Mouse (Mus musculus): ENCODE data around the gene Tmem184a. TPM values are rescaled to one million over a fixed set of nuclear protein-coding genes. Genes with fewer than 3 reads are reported as not detected.

Gene Tmem184a
- total RNA-seq (2021) = under 1 TPM; 0.16 to 0.17 TPM

DNA sequence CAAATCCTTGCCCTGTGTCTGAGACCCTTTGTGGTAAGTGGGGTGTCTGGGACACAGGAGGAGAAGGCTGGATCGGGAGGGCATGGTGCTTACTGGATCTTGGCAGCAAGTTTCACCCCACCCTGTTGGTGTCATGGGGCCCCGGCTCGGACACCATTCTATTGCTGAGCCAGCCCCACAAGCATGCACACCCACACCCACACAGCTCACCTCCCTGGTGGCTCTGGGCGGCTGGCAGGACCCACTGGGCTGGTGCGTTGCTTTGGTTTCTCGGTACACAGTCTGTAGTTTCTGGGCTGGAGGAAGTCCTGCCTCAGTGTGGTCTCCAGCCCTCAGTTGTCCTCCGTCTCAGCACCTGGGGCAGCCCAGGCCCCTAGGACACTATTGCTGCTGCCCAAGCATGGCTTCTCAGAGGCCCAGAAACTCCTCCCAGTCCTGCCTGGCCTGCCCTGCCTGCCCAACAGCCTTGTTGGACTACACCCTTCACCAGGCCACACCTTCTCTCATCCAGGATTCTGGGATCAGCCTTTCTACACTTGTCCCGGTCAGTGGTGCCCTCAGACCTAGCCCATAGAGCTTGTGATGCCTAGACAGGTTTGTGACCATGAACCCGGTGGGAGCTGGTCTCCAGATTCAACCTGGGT lies at the start of gene Tmem184a:
Tmem184a (minus strand) TSS at position 380 of the 644 bp plus-strand sequence.
- intact Hi-C loops (cut with DNase I) = no loop called here
- DNase-seq (ENCODE audit: low spot score) = no peak

DNA sequence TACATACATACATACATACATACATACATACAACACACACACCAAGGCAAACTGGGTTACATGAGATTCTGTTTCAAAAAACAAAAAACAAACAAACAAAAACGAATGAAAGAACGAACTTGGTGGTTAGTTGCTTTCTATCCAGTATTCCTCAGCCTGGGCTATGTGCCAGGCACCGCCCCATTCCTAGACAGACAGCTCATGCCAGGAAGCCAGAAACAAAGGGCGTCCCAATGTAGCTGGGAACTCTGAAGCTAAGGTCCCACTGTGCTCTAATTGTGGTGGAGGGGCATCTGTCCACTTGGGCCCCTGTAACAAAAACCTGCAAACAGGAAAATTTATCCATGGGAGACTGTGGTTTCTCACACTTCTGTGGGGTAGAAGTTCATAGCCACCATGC lies 43.0 kb upstream of the Tmem184a start:
- intact Hi-C loops (cut with DNase I) = no loop called here
- DNase-seq (ENCODE audit: low spot score) = peak; percentile 17

DNA sequence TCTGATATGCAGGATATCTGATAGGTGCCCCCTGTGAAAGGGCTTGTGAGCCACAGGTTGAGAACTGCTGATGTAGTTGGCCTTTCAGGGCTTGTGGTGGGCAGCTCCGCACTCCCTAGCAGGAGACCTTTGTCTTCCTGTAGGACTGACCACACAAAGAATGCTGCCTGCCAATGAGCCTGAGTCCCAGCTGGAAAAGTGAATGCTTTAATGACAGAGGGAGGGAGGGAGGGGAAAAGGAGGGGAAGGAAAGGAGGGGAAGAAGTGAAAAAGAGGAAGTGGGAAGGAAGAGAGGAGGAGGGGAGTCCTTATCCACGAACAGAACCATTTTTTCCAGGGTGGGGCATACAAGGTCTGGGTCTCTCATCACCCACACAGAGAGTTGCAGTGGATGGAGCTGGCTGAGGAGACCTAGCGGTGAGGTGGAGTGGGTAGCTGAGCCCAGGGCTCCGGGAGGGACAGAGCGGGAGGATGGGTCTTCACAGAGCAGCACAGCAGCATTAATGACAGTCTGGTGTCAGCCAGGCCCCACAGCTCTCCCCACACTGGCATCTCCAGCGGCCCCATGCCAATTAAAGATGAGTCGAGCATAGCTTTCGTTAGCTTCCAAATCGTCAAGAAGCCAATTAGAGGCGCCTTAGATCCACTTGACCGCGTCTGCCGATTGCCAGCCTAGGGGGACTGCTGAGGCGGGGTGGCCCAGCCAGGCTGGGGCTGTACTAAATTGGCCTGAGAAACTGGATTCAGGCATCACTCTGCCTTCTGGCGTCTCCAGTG lies 40.8 kb upstream of the Tmem184a start:
- intact Hi-C loops (cut with DNase I) = no loop called here
- no peak for DNase-seq (ENCODE audit: low spot score)

DNA sequence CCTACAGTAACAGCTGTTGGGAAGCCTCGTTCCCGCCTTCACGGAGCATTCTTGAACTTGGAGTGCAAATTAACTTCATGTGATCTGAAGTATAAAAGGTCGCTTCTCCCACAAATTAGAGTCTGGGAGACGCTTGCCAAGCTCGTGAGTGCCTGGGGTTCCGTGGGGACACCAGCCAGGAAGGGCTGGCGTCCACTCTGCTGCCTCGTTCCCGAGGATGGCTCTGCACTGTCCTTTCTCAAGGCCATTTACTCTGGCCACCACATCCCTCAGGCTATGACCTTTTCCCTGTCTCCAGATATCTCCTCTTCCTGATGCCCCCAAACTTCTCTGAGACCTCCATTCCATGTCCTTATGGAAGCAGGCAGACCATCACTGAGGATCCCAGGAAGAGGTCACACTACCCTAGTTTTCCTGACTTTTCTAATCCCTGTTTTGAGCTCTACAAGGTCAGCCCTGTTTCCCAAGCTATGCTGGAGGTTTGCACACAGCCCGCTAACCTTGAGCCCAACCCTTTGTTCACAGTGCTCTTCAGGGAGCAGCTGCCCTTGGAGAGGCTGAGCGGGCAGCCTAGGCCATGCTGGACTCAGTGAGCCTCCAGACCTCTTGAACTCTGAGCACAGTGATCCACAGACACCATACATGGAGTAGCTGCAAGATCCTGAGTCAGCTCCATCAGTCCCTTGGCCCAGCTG lies 30.1 kb upstream of the Tmem184a start:
- DNase-seq (ENCODE audit: low spot score) = no peak
- intact Hi-C loops (cut with DNase I) = no loop called here

DNA sequence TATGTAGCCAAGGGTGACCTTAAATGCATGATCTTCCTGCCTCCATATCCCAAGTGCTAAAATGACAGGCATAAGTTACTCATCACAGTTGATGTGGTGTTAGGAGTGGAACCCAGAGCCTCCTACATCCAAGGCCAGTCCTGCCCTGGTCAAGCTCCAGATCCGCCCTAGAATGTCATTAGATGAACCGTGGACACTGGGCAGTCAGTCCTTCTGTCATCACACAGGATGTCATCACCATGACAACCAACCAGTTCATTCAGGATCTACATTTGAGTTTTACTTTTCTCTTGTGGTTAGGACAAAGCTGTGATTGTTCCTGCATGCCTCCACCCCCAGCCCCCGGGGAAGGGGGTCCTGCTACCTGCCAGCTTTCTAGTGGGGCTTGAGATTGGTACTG lies 19.4 kb upstream of the Tmem184a start:
- intact Hi-C loops (cut with DNase I) = loop anchor here (2.0 to 10.0 kb wide), 7 partner anchors 93 to 698 kb away; no protein-coding TSS in a partner anchor
- no peak for DNase-seq (ENCODE audit: low spot score)

DNA sequence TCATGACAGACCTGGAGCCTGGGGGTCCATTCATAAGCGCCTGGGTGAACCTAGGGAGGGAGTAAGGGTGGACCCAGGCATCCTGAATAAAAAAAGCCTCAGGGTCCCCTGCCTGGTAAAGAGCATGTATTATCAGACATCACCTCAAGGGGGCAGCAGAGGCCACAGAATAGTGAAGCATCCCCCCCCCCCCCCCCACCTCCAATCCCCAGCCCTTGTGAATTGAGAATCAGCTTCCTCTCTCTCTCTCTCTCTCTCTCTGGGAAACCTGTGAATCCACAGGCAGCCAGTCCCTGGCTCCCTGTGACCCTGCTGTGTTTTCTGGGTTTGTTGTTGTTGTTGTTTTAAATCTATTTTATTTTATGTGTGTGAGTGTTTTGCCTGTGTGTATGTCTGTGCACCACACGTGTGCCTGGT lies 18.8 kb upstream of the Tmem184a start:
- DNase-seq (ENCODE audit: low spot score) = no peak
- intact Hi-C loops (cut with DNase I) = loop anchor here (1.0 to 10.0 kb wide), 8 partner anchors 94 to 699 kb away; no protein-coding TSS in a partner anchor

DNA sequence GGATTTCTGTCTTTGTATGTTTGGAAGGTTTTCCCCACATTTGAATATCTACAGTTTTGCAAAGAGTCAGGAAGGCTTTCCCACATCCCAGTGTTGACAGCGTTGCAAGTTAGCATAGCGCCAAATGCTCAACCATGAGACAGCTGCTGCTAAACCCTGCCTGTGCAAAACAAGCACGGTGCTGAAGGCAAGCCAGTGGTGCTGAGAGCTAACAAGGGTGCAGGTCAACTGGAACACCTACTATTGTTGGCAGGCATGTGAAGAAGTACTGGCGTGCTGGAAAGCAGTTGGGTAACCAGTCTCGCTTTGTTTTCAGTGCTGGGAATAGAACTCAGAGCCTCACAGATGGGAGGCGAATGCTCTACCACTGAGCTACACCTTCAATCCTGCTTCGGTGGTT lies 16.0 kb upstream of the Tmem184a start:
- no peak for DNase-seq (ENCODE audit: low spot score)
- intact Hi-C loops (cut with DNase I) = loop anchor here (5.0 to 10.0 kb wide), 5 partner anchors 97 to 702 kb away; no protein-coding TSS in a partner anchor

DNA sequence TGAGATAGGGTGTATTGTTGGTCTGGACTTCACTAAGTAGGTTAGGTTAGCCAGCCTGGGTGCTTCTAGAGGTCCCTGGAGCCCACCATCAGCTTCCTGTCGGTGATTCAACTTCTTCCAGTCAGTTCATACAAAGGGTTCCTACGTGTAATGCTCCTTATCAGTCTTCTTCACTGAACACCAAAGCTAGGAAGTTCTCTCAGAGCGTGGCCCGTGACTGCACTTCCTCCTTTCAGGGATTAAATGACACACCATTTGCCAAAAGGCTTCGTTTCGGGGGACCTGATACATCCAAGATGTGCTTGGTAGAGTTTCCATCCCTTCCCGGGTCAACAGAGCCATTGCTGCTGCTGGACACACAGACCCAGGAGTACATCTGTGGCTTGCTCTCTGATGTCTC lies 12.4 kb upstream of the Tmem184a start:
- intact Hi-C loops (cut with DNase I) = loop anchor here (10.0 kb wide), 1 partner anchor 563 kb away; no protein-coding TSS in a partner anchor
- DNase-seq (ENCODE audit: low spot score) = no peak

DNA sequence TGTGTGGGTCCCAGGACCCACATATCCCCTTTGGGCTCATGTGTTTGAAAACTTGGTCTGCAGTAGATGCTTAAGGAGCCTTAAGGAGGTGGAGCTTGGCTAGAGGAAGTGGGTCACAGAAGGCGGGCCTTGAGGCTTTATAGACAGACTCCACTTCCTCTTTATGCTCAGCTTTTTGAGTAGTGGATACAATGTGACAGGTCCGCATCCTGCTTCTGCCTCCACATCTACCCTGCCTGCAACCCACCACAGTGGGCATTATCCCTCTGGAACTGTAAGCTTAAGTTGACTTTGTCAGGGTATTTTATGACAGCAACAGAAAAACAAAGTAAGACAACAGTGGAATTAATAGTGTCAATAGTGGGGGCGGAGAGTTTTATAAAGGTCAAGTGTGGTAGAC lies 11.0 kb upstream of the Tmem184a start:
- intact Hi-C loops (cut with DNase I) = loop anchor here (10.0 kb wide), 1 partner anchor 564 kb away; no protein-coding TSS in a partner anchor
- DNase-seq (ENCODE audit: low spot score) = no peak

DNA sequence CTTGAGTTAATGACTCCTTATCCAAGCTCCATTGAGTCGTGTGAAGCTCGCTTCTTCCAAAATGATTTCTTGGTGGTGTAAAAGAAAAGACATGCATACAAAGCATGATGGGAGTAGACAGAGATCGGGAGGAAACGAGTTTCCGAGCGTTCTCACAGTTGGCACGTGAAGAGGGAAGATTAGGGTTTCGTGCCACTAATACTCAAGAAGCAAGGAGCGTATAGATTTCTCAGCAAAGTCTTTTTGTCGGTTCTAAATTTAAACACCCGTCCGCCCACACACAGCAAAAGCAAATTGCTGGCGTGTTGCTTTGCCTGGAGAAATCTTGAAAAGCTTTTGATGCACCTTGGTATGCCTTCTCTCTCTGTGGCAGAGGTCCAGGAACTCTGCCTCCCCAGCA lies 9.7 kb upstream of the Tmem184a start:
- DNase-seq (ENCODE audit: low spot score) = no peak
- intact Hi-C loops (cut with DNase I) = no loop called here

DNA sequence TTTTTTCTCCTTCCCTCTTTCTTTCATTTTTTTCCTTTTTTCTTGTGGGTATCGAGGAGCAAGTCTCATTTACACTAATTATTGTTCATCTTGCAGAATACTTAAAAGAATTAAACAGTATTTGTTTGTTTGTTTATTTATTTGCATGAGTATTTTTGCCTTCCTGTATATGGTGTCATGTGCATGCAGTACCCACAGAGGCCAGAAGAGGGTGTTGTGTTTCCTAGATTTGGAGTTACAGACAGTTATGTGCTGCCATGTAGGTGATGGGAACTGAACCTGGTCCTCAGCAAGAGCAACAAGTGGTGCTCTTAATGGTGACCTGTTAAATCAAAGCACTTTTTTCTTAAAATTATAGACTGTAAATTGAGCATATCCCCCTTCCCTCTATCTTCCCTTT lies 7.9 kb upstream of the Tmem184a start:
- DNase-seq (ENCODE audit: low spot score) = no peak
- intact Hi-C loops (cut with DNase I) = no loop called here

DNA sequence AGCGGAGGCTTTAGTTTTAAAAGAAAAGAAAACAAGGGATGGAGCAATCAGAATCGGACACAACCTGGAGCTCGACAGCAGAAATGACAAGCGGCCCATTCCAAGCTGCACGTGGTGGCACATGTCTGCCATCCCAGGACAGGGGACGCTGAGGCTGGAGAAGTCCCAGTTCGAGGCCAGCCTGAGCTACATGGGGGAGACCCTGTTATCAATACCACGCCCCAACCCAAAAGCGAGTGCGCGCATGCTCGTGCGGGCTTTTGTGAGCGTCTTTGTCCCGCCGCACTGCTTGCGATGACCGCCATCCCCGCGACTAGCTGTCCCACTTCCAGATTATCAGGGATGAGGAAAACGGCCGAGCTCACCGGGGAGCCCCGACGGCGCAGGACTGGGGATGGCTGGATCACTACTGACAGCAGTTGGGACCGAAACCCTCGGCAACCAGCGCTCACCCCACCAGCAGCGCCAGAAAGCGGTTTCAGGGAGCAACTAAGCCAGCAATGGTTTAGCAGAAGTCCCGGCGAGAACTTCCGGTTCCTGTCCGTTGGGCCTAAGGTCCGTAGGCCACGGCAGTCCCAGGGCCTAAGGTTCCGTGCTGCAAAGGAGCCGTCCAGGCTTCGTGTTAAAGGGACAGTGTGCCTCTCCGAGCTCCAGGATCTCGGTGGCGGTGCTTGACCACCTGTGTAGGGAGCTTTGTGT lies 6.8 kb upstream of the Tmem184a start, which contains the start of the genes Gm26938 and Psmg3:
Gm26938 (minus strand) TSS at position 51 of the 699 bp plus-strand sequence.
Psmg3 (minus strand) TSS at position 529 of the 699 bp plus-strand sequence.
- peak; percentile 72 for DNase-seq (ENCODE audit: low spot score)
- intact Hi-C loops (cut with DNase I) = no loop called here

DNA sequence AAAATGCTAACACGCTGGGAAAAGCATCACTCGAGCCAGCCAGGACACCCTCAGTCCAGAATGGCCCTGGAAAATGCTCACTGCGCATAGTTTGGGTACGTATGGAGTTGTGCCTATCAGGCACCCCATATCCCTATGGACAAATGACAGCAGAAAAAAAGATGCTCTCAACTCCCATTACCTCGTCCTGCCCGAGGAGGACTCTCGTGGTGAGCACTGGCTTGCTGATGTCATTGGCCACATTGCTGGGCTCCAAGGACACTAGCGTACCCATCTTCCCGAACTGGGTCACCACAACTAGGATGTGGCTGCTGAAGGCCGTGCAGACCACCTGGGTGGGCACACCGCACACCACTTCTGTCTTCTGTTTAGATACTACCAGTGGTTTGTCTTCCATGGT lies 6.2 kb upstream of the Tmem184a start:
- no peak for DNase-seq (ENCODE audit: low spot score)
- intact Hi-C loops (cut with DNase I) = no loop called here

DNA sequence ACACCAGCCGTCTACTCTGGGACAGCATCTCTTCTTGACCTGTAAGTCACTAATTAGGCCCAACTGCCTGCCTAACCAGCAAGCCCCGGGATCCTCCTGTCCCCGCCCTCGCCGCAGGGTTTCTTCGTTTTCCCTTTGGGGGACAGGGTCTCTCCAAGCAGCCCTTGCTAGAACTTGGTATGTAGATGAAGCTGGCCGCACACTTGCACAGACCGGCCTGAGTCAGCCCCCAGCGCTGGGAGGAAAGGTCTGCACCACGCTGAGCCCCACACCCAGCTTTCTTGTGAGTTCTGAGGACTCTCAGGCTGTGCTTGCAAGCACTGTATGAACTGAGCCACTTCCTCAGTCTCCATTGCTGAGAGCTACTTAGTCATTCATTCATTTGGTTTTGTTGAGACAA lies 4.8 kb upstream of the Tmem184a start:
- intact Hi-C loops (cut with DNase I) = no loop called here
- no peak for DNase-seq (ENCODE audit: low spot score)

DNA sequence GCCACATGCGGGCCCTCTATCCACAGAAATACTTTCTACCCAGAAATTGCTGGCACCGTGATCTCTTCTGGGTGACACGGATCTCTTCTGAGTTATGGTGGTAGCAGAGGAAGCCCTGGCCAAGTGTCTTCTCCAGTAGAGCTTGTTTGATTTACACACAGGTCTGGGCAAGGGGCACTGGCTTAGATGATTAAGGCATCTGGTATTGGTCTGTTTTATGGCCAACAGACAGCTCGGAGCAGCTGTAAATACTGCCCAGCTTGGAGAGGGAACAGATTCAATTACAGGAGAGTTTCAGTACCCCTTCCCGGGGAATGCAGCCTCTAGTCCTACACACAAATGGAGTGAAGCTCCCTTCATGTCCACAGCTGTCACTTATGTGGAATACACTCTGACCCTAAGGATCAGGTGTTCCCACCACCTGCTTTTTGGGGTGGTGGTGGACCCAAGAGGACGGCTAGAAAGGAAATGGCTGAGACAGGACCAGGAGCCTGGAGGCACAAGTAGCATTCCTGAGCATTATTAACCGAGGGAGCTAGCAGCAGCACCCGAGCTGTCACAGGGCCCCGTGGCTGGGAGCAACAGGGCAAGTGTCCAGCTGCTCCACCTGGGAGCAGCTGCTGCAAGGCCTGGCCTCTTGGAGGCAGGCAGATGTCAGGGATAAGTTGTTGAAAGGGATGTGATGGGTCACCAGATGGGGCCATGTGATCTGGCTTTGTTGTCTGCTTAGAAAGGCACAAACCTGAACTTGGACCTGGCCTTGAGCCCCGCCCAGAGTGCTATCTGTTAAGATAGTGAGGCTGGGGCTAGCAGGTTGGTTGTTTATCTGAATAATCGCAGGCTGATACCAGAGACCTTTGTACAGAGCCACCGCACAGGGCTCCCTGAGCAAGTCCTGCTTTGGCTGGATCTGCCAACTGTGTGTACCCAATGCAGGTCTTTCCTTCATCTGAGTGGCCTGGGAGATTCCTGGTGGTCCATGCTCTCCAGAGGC lies 2.0 kb upstream of the Tmem184a start:
- no peak for DNase-seq (ENCODE audit: low spot score)
- intact Hi-C loops (cut with DNase I) = no loop called here

DNA sequence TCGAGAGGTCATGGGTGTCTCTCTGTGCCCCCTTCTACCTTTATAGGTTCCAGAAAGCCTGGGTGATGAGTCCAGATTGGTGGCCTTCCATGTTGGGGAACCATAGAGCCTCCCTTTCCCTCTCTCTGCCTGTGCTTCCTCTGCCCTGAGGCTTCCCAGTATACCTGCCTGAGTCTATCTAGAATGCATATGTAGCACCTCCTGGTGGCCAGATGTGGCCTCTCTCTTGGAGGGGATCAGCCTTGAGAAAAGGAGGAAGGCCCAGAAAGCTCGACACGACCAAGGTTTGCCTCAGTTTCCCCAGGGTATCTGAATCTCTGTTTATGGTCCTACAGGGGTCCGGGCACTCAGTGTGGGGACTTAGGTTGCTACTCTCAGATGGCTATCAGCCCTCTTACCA lies 916 bp downstream of the Tmem184a start:
- intact Hi-C loops (cut with DNase I) = no loop called here
- no peak for DNase-seq (ENCODE audit: low spot score)

DNA sequence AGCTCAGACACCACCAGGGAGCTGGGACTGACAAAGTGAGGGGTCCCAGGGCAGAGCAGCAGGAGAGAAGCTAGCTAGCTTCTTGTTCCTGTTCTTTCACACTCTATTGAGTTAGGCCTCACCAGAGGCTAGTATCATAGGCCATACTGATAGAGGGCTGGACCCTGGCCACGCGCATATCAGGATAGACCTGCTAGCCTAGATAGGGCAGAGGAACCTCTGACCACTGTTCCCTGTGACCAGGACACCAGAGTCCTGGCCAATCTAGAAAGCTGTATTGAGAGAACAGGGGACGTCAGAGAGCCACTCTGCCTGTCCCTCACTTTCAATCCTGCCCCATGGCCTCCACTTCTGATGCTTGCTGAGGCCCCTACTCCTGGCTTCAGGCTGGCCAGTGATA lies 1.7 kb downstream of the Tmem184a start:
- intact Hi-C loops (cut with DNase I) = no loop called here
- no peak for DNase-seq (ENCODE audit: low spot score)

DNA sequence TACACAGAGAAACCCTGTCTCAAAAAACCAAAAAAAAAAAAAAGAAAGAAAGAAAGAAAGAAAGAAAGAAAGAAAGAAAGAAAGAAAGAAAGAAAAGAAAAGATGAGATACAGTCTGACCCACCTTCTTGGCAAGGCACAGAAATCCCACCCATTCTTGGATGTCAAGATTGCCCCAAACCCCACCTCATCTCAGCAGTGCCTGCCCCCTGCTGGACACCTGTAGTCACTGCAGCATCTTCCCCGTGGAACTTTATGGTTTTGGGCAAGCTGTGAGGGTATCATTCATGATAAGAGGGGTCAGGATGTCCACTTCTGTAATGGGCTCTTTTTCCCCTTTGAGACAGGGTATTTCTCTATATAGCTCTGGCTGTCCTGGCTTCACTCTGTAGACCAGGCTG lies 2.4 kb downstream of the Tmem184a start:
- no peak for DNase-seq (ENCODE audit: low spot score)
- intact Hi-C loops (cut with DNase I) = loop anchor here (2.0 kb wide), 1 partner anchor 42 kb away; the partner anchor contains the start of gene Ints1

DNA sequence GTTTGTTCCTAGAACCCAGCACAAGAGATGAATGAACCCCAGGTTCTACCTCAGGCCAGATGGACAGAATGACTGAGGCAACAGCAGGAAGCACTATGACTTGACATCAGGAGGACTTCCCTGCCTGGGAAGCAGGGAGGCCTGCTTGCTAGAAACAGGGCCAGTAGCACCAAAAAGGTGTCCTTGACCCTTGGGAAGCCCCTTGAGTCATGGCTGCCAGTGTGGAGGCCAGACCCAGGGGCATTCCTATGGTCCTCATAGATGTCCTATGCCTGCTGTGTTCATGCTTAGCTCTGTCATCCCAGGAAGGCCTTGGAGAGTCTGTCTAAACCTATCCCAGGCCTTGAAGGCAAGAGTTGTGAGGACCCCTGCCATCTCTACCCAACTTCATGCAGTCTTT lies 3.3 kb downstream of the Tmem184a start:
- intact Hi-C loops (cut with DNase I) = loop anchor here (2.0 kb wide), 1 partner anchor 42 kb away; the partner anchor contains the start of gene Ints1
- DNase-seq (ENCODE audit: low spot score) = no peak
